Mouse (Mus musculus) heart, embryonic 10.5 days (tissue): Measurements from ENCODE around the gene Gtpbp1. TPM values are rescaled to one million over a fixed set of nuclear protein-coding genes. Genes with fewer than 3 reads are reported as not detected.

Experiments
- DNase-seq: peaks from one replicate; pipeline ENCODE4 v3.0.0-alpha.2; 2017; ENCODE audit warnings: low spot score
- H3K27ac ChIP-seq: fragments of 300-500 bp; sonication (generic); 2 replicates; pipeline ENCODE4 v1.5.1; 2016; ENCODE audit warnings: mild to moderate bottlenecking
- H3K27me3 ChIP-seq: fragments of 300-500 bp; sonication (generic); 2 replicates; pipeline ENCODE4 v1.6.1; 2016; ENCODE audit warnings: mild to moderate bottlenecking; ENCODE audit not compliant: poor library complexity, insufficient read depth, severe bottlenecking
- H3K36me3 ChIP-seq: fragments of 300-500 bp; sonication (generic); 2 replicates; pipeline ENCODE4 v1.6.1; 2016; ENCODE audit warnings: mild to moderate bottlenecking, moderate library complexity
- H3K4me1 ChIP-seq: fragments of 300-500 bp; sonication (generic); 2 replicates; pipeline ENCODE4 v1.6.1; 2016; ENCODE audit warnings: mild to moderate bottlenecking
- H3K4me3 ChIP-seq: fragments of 300-500 bp; sonication (generic); 2 replicates; pipeline ENCODE4 v1.5.1; 2016; ENCODE audit warnings: mild to moderate bottlenecking, moderate library complexity
- H3K9me3 ChIP-seq: fragments of 300-500 bp; sonication (generic); 2 replicates; pipeline ENCODE4 v1.6.1; 2016; ENCODE audit warnings: mild to moderate bottlenecking, moderate library complexity
- WGBS: fragments of 180-500 bp; shearing (Covaris S2); methylation state at CpG from one replicate; pipeline ENCODE4 v1.1.7; 2016; 5-methylcytosine and 5-hydroxymethylcytosine counted together
- polyA plus RNA-seq: library from polyadenylated mRNA; unstranded; fragments of >200 nt; fragmentation: Nextera tagmentation; extraction: Ambion mirVana; gene quantifications from 2 replicates; pipeline ENCODE4 v1.2.1, GENCODE M21; 2016

Gene Gtpbp1
- polyA plus RNA-seq, 1 experiment from 2014 or later, result 38.1 TPM

DNA sequence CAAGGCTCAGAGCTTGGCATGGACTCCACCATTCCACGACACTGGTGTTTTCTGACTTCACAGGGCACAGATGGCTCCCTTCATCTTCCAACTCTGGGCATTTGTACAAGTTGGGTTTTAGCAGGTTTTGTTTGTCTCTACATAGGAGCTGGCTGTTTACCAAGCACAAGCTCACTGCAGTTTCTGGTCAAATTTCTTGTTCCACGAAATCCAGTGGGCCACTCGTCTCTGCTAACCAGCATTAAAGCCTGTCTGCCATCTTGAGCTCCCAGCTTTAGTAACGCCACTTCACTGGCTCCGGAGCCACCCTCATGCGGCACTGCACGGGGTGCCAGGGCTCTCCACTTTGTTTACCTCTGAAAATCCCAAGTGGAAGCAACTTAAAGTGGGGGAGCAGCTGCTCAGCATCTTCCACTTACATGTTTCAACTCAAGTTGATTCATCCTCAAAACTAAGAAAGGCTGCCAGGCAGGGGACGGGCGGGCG lies 76.0 kb downstream of the Gtpbp1 start:
- Histone ChIP-seq H3K4me3 (no peak overlapping the region), H3K4me1 (peaks cover 27% of the 10 kb centered on the region), H3K9me3 (no peaks in the 10 kb centered on the region), H3K27ac (0 out of 2 replicates have a peak overlapping the region, but pooled peaks have one; percentile 24), H3K27me3 (no peaks in the 10 kb centered on the region), H3K36me3 (peaks cover 28% of the 10 kb centered on the region)
- no peak for DNase-seq
- WGBS, result 86% methylated on average over 10 of the region's 10 CpGs

DNA sequence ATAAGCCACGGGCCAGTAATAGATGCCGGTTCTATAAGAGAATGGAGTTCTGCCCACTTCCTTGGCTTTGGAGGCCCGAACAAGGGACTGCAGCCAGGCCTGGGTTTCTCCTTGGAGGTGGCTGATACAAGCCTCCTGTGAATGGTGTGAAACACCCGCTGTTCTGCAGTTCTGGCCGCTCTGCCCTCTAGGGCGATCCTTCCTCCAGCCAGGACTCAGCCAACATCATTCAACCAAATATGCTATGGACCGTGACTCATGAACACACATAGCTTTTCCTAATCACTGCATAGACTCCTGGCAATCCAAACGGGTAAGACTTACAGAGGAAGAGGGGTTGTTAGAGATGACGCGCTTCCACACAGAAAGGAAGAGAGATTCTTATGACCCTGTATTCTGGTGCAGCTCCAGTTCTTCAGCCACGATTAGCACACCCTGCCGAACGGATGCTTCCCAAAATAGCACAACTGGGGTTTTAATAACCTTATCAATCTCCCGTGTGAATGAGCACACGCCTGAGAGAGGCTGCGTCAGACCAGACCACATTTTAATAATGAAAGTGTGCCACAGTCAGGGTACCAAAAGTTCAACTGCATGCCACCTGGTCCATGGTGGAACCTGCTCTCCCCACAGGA lies 76.8 kb downstream of the Gtpbp1 start:
- H3K27ac ChIP-seq, result no peak overlapping the region

DNA sequence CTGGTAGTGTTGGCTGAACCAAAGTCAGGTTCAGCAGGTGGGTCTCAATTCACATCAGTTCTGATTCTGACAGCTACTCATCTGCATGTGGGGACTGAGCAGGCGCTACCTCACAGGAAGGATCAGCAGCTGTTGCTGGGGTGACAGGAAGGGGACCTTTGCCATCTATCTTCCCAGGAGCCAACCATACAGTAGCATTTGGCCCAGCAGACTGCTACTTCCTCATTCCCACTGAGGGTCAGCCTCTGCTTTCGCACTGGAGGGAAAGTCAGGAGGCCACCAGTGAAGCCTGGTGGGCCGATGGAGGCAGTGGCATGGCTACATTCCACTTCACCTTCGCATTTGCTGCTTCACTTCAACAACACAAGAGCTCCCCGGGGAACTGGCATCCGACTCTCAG lies 77.7 kb downstream of the Gtpbp1 start:
- peaks cover 12% of the 10 kb centered on the region for H3K36me3 ChIP-seq
- DNase-seq, result no peak
- peaks cover 32% of the 10 kb centered on the region for H3K4me1 ChIP-seq
- H3K9me3 ChIP-seq, result no peaks in the 10 kb centered on the region
- H3K27ac ChIP-seq, result no peak overlapping the region
- no peaks in the 10 kb centered on the region for H3K27me3 ChIP-seq
- WGBS, result 64% methylated on average over 6 of the region's 6 CpGs
- H3K4me3 ChIP-seq, result no peak overlapping the region

More for the DNA sequence above, 76.8 kb downstream of the Gtpbp1 start:
- H3K4me3 ChIP-seq, result no peak overlapping the region
- H3K36me3 ChIP-seq, result peaks cover 20% of the 10 kb centered on the region
- H3K4me1 ChIP-seq, result peaks cover 27% of the 10 kb centered on the region
- no peak for DNase-seq
- 66% methylated on average over 16 of the region's 16 CpGs for WGBS
- no peaks in the 10 kb centered on the region for H3K27me3 ChIP-seq
- no peaks in the 10 kb centered on the region for H3K9me3 ChIP-seq

DNA sequence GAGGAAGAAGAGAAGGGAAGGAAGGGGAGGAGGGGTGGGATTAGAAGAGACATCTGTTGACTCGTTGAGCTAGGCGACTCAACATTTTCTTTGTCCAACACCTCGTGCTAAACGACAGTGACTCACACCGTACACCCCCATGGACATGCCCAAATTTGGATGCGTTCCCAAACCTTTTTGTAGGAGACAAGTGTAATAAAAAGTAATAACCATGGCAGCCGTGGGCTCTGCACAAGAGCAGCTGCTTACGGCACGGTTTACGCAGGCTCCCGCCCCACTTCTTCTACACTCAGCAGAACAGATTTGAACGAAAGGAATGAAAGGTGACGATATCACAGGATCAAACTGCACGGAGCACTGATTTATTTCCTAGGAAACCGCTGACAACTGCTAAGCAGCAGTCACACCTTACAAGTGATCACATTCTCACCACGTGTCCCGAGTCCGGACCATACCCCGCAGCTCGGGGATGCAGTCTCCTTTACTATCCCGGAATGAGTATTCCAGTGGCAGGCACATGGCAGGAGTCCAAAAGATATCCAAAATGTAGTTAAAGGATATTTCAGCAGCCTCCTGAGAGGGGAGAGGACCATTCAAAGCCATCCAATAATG lies 80.1 kb downstream of the Gtpbp1 start:
- H3K36me3 ChIP-seq, result no peaks in the 10 kb centered on the region
- WGBS, result 80% methylated on average over 21 of the region's 21 CpGs
- H3K27ac ChIP-seq, result no peak overlapping the region
- H3K9me3 ChIP-seq, result no peaks in the 10 kb centered on the region
- H3K27me3 ChIP-seq, result no peaks in the 10 kb centered on the region
- no peak for DNase-seq
- peaks cover 36% of the 10 kb centered on the region for H3K4me1 ChIP-seq
- no peak overlapping the region for H3K4me3 ChIP-seq

Other genes with a start within 250 kb of the Gtpbp1 start
- 87.9 and 102 TPM in 2 replicates for gene Csnk1e, start 235.3 kb upstream of the Gtpbp1 start, polyA plus RNA-seq
- gene Kcnj4, start 185.6 kb upstream of the Gtpbp1 start, polyA plus RNA-seq, result 0.06 TPM in 1 of 2 replicates, not detected in the other
- gene Kdelr3, start 174.4 kb upstream of the Gtpbp1 start, polyA plus RNA-seq, result 29.8 and 40.5 TPM in 2 replicates
- 33.3 and 37.5 TPM in 2 replicates for gene Ddx17, start 144.1 kb upstream of the Gtpbp1 start, polyA plus RNA-seq
- gene Dmc1, start 85.7 kb upstream of the Gtpbp1 start, polyA plus RNA-seq, result 1.2 and 1.5 TPM in 2 replicates
- gene Fam227a, start 31.9 kb upstream of the Gtpbp1 start, polyA plus RNA-seq, result 0.55 and 1.1 TPM in 2 replicates
- 42.9 and 48.9 TPM in 2 replicates for gene Cby1, start 31.6 kb upstream of the Gtpbp1 start, polyA plus RNA-seq
- 258 and 286 TPM in 2 replicates for gene Tomm22, start 20.0 kb upstream of the Gtpbp1 start, polyA plus RNA-seq
- 18.4 and 21.0 TPM in 2 replicates for gene Josd1, start 2.9 kb upstream of the Gtpbp1 start, polyA plus RNA-seq
- gene Sun2, start 51.7 kb downstream of the Gtpbp1 start, polyA plus RNA-seq, result 2.4 and 2.9 TPM in 2 replicates
- gene Dnal4, start 87.0 kb downstream of the Gtpbp1 start, polyA plus RNA-seq, result 37.3 and 48.0 TPM in 2 replicates
- 1.1 and 1.2 TPM in 2 replicates for gene Nptxr, start 113.9 kb downstream of the Gtpbp1 start, polyA plus RNA-seq
- gene Npcd, start 143.4 kb downstream of the Gtpbp1 start, polyA plus RNA-seq, result not detected in 2 replicates
- gene Cbx6, start 143.8 kb downstream of the Gtpbp1 start, polyA plus RNA-seq, result 18.9 and 27.1 TPM in 2 replicates
- 9.5 and 10.2 TPM in 2 replicates for gene Apobec3, start 200.8 kb downstream of the Gtpbp1 start, polyA plus RNA-seq